Mouse (Mus musculus): Measurements from ENCODE around the gene Fhl5. TPM values are rescaled to one million over a fixed set of nuclear protein-coding genes. Genes with fewer than 3 reads are reported as not detected.

Fhl5 gene
- polyA plus RNA-seq, 1 experiment from 2014 or later = 0.63 TPM

Other genes starting within 250 kb of the Fhl5 start
- gene Ufl1, start 38.9 kb upstream of the Fhl5 start, polyA plus RNA-seq (2015; fragmentation: Nextera tagmentation; extraction: Ambion mirVana) = 42.9 and 46.7 TPM in 2 replicates